Comparison of ENCODE assay signal across 32 mouse cellular contexts in genomic region chr11:53071602-53072001, GRCm38 (mm10).
"Had no signal": no experiment of that assay in that cellular context is flagged by ENCODE, and none has a peak within 500 bp of the region (broad histone marks: within the 10 kb centered on the region; RNA-seq: fewer than 3 reads in every experiment).

No protein-coding gene starts in this region.

- H3K9ac ChIP-seq: limb, embryonic 12.5 days; limb, embryonic 13.5 days; limb, embryonic 15.5 days; liver, embryonic 12.5 days; liver, embryonic 13.5 days; liver, embryonic 14.5 days; liver, embryonic 15.5 days; liver, postnatal 0 days; lung, embryonic 14.5 days; lung, embryonic 15.5 days; midbrain, embryonic 12.5 days; midbrain, embryonic 13.5 days; midbrain, embryonic 15.5 days; neural tube, embryonic 12.5 days had no signal

- H3K4me3 ChIP-seq: limb, embryonic 10.5 days; limb, embryonic 12.5 days; limb, embryonic 13.5 days; limb, embryonic 15.5 days; liver, embryonic 12.5 days; liver, embryonic 13.5 days; liver, embryonic 15.5 days; lung, embryonic 15.5 days; megakaryocyte, embryonic 14.5 days; midbrain, embryonic 10.5 days; midbrain, embryonic 12.5 days; midbrain, embryonic 13.5 days; midbrain, embryonic 15.5 days; myocyte; neural tube, embryonic 12.5 days had no signal

- H3K27ac ChIP-seq: limb, embryonic 10.5 days; limb, embryonic 12.5 days; limb, embryonic 13.5 days; limb, embryonic 15.5 days; liver, embryonic 12.5 days; liver, embryonic 13.5 days; liver, embryonic 14.5 days; liver, embryonic 15.5 days; lung, embryonic 15.5 days; macrophage; midbrain, embryonic 10.5 days; midbrain, embryonic 12.5 days; midbrain, embryonic 13.5 days; midbrain, embryonic 15.5 days; neural tube, embryonic 12.5 days had no signal

- DNase-seq: left cerebral cortex, postnatal 4 days; liver; liver, embryonic 13.5 days; liver, postnatal 0 days; lung, adult 18-20 months; lung, adult 2 months; lung, embryonic 14.5 days; lung, postnatal 10 days; lung, postnatal 14 days; lung, postnatal 36 days; lung, postnatal 4 days; midbrain, embryonic 14.5 days had no signal

- H3K4me2 ChIP-seq: limb, embryonic 12.5 days; limb, embryonic 13.5 days; limb, embryonic 15.5 days; liver, embryonic 11.5 days; liver, embryonic 12.5 days; liver, embryonic 13.5 days; liver, embryonic 15.5 days; lung, embryonic 14.5 days; lung, embryonic 15.5 days; midbrain, embryonic 11.5 days; midbrain, embryonic 12.5 days; midbrain, embryonic 13.5 days; midbrain, embryonic 15.5 days; neural tube, embryonic 12.5 days had no signal

- H3K36me3 ChIP-seq: limb, embryonic 10.5 days; limb, embryonic 12.5 days; limb, embryonic 13.5 days; limb, embryonic 15.5 days; liver, embryonic 12.5 days; liver, embryonic 13.5 days; liver, embryonic 15.5 days; lung, embryonic 15.5 days; midbrain, embryonic 10.5 days; midbrain, embryonic 12.5 days; midbrain, embryonic 13.5 days; midbrain, embryonic 15.5 days; neural tube, embryonic 12.5 days had no signal

- H3K9me3 ChIP-seq: limb, embryonic 10.5 days; limb, embryonic 12.5 days; limb, embryonic 15.5 days; liver, embryonic 12.5 days; liver, embryonic 13.5 days; liver, embryonic 15.5 days; lung, embryonic 15.5 days; midbrain, embryonic 10.5 days; midbrain, embryonic 12.5 days; midbrain, embryonic 13.5 days; midbrain, embryonic 15.5 days; neural tube, embryonic 12.5 days had no signal

- H3K27me3 ChIP-seq: liver, embryonic 13.5 days; liver, embryonic 15.5 days; lung, embryonic 15.5 days; midbrain, embryonic 15.5 days; neural tube, embryonic 12.5 days had no signal

- ATAC-seq: liver, embryonic 12.5 days; liver, postnatal 0 days; lung, postnatal 0 days; midbrain, embryonic 13.5 days; midbrain, embryonic 15.5 days; midbrain, embryonic 16.5 days had no signal

- H3K4me1 ChIP-seq: liver, embryonic 12.5 days; liver, embryonic 13.5 days; liver, embryonic 15.5 days; megakaryocyte, embryonic 14.5 days had no signal
